ENCODE assay signal across 17 mouse cellular contexts in the genomic region with DNA sequence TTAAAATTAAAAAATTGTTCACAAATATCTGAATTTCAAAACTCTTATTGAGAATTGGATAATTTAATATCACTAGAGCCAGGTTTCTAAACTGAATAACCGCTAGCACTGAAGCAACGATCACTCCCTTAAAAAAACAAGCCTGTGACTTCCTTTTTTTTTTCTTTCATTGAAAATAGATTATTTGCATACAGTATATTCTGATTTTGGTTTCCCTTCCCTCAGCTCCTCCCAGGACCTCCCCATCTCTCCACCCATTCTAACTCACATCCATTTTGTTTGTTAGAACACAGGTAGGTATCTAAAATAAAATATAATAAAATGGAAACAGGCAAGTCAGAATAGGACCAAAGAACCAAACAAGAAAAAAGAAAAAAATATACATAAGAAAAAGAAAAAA.
"Had no signal": no experiment of that assay in that cellular context is flagged by ENCODE, and none has a peak within 500 bp of the region (broad histone marks: within the 10 kb centered on the region; RNA-seq: fewer than 3 reads in every experiment).

No protein-coding gene starts in this region.

- H3K4me3 ChIP-seq: midbrain, embryonic 13.5 days; midbrain, embryonic 15.5 days; myocyte; neural tube, embryonic 13.5 days; neural tube, embryonic 15.5 days had no signal

- ATAC-seq: midbrain, embryonic 13.5 days; midbrain, embryonic 15.5 days had no signal

- DNase-seq: lung, adult 18-20 months; lung, embryonic 14.5 days; lung, postnatal 10 days; lung, postnatal 4 days; retina, postnatal 1 day; right cerebral cortex, adult 18-20 months; right cerebral cortex, postnatal 25 days; right cerebral cortex, postnatal 4 days; spleen, adult 18-20 months; thymus, adult 18-20 months; thymus, postnatal 14 days; thymus, postnatal 36 days had no signal

- H3K27ac ChIP-seq: midbrain, embryonic 13.5 days; midbrain, embryonic 15.5 days; neural tube, embryonic 13.5 days; neural tube, embryonic 15.5 days had no signal
